Mouse (Mus musculus) liver, postnatal 0 days (tissue): ENCODE results near the gene Rps21.

ENCODE experiments used
- CTCF ChIP-seq: sonication (generic); IDR thresholded peaks from 2 replicates; pipeline ENCODE4 v1.5.1; 2016; ENCODE audit warnings: antibody characterized with exemption, low read depth
- EP300 ChIP-seq: IDR thresholded peaks from 2 replicates; pipeline ENCODE4 v1.6.1; 2016; ENCODE audit warnings: antibody characterized with exemption, low read depth, mild to moderate bottlenecking

GRCm38 (mm10) chr2:180243108-180243507, 14.1 kb upstream of the Rps21 start:
- TF ChIP-seq CTCF (no peak), EP300 (no peak)
